Mouse (Mus musculus) v-Abl transformed pro-B cells (cell line): ENCODE results near the gene Gm36210.
"Not testable (repeated sequence)": the region's sequence is repeated elsewhere in the genome, so short reads cannot be mapped to it uniquely, and the experiment has no call there.

Experiments used
- in situ Hi-C, 2 experiments: fragments of 400-800 bp; cut with MboI; formaldehyde crosslinking; loops; one replicate each; pipeline ENCODE4 v1.15.1; 2025; ENCODE audit not compliant: unreplicated experiment in 2 of 2

Gm36210 gene

DNA sequence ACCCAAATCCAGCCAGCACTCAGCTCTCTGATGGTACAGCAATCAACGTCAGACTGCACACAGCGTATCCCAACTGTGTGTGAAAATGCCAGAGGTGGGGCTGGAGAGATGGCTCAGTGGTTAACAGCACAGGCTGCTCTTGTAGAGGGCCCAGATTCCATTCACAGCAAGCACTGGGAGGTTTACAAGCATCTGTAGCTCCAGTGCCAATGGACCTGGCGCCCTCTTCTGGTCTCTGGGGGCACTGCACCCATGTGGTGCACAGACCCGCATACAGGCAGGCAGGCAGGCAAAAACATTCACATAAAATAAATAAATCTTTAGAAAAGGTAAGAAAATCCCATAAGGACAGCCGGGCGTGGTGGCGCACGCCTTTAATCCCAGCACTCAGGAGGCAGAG lies 5.1 kb downstream of the Gm36210 start:
- in situ Hi-C loops: no loop called here

DNA sequence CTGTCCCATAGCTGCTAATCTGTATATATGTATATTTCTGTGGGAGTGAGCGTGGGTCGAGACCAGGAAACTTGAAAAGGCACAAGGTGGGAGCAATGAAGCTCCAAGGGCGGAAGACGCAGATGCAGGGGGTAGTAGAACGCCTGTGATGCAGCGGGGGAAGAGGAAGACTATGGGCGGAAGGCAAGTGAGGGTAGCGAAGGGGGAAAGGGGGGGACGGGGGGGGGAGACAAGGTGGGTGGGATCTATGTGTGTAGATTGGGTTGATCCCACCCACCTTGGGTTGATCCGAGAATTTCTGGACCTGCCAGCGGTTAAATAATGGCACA lies 5.8 kb downstream of the Gm36210 start:
- in situ Hi-C loops: no loop called here

DNA sequence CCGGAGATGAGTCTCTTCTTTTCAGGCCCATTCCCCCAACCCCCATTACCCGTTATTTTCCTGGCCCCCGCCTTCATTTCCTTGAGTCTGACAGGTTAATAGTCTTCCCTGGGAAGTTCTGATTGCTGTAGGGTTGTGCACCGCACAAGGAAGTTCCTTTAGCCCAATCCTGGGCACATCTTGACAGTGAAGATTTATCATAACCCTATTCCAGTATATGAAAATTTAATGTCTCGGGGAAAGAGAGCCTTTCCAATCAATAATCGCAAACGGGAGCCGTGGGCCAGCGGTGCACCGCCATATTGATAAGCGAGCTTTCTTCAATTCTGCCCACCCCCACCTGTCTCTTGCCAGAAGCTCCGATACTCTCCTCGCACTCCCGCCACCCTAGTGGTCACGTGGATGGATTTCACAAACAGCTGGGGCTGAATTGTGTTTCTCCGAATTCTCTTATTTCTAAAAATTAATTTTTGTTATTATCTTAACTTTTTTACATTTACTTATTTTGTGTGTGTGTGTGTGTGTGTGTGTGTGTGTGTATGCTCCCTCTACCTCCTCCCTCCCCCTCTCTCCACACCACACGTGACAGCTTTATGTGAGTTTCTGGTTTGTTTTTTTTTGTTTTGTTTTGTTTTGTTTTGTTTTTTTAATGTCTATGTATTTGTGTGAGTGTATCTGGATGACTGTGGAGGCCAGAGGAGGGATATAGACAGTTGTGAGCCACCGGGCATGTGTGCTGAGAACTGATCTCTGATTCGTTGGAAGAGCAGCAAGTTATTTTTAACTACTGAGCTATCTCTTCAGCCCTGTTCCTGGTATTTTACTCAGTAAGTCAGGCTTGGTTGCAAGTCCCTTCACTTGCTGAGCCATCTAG lies 6.4 kb downstream of the Gm36210 start:
- in situ Hi-C loops: no loop called here

DNA sequence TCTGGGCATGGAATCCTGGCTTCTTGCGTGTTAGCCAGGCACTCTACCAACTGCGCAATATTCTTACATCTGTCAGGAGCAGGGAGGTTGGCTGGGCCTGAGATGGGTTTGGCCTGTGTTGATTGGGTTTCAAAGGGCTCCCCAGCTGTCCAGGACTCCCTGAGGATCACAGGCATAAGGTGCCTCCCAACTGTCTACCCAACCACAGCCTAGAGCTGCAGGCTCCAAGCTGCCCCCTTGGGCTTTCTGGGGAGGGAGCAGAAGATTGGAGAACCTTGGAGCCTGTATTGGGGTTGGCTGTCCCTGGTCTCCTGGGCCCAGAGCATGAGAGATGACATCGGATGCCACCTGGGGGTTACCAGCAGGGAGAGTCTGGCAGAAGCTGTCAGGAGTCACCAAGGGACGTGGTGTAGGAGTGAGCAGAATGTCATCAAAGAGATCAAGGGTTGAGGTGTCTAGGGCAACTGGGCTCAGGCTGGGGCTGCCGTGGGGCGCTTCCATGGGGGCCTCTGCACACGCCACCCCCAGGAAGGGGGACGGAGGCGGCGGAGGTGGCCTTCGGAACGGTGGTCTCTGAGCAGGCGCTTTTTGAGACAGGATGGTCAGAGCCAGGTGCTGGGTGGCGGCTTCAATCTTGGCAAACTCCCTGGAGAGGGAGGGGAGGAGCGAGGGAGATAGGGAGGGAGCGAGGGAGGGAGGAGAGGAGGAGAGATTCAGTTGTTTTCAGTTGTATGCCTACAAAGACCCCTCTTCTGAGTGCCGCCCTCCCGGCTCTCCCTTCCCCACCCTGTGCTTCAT lies 7.3 kb downstream of the Gm36210 start:
- in situ Hi-C loops: no loop called here

DNA sequence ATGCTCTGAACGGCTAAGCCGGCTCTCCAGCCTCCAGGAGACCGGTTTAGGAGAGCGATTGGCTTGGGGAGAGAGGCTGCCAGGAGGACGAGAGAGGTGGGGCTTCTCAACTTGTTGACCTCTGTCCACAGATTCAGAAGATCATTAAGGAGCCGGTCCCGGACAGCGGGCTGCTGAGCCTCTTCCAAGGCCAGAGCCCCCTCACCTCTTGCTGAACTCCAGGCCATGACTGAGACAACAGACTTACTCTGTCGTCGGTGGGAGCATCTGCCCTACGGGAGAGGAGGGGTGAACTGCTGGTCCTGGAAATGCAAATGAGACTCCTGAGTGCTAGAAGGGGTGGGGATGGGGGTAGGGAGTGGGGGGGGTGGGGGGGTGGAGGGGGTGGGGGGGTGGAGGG lies 11.1 kb downstream of the Gm36210 start:
- in situ Hi-C loops: no loop called here

DNA sequence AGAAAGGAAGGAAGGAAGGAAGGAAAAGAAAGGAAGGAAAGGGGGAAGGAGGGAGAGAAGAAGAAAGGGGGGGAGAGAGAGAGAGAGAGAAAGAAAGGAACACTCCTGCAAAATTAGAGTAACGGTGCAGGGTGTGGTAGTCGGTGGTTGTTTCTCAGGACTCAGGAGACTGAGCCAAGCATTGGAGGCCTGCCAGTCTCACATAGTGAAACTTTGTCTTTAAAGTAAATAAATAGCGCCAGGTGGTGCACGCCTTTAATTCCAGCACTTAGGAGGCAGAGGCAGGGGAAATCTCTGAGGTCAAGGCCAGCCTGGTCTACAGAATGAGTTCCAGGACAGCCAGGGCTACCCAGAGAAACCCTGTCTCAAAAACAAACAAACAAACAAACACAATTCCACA lies 19.6 kb downstream of the Gm36210 start:
- in situ Hi-C loops: no loop called here

DNA sequence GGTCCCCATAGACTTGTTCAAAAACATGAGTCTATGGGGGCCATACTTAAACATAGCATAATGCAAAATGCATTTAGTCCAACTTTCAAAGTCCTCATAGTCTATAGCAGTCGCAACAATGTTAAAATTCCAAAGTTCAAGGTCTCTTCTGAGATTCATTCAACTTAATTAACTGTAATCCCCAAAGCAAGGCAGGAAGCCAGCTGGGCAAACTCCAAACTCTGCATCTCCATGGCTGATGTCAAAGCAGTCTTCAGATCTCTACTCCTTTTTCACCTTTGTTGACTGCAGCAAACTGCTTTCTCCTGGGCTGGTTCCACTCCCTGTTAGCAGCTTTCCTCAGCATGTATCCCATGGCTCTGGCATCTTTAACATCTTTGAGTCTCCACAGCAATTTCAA lies 27.3 kb downstream of the Gm36210 start:
- in situ Hi-C loops: not testable (repeated sequence)

DNA sequence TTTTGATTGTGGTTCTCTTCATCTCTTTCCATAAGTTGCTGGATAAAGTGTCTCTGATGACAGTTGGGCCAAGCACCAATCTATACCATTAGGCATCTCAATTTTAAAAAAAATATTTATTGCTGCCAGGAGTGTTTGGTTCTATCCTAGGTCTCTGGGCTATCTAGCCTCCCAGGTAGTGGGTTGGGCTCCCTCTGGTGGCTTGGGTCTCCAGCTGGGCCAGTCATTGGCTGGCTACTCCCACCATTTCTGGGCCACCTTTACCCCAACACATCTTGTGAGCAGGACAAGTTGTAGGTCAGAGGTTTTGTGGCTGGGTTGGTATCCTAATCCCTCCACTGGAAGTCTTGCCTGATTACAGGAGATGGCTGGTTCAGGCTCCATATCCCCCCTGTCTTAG lies 28.1 kb downstream of the Gm36210 start:
- in situ Hi-C loops: no loop called here

DNA sequence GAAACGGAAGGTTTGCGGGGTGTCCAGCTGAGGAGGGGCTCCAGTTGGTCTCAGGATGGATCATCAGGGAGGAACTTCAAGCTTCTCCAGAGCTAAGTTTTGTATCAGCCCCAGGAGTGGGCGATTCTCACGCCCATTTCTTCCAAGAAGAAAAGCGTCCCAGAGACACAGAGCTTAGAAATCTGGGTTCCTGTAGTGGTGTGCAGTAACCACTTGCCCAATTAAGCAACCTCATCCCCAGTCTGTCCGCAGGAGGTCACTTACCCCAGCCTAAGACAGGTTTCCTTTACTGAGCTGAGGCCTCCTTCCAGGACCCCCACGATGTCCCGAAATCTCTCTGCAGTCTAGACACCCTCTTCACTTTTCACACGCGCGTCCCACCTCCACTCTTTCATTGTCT lies 29.1 kb downstream of the Gm36210 start:
- in situ Hi-C loops: no loop called here

DNA sequence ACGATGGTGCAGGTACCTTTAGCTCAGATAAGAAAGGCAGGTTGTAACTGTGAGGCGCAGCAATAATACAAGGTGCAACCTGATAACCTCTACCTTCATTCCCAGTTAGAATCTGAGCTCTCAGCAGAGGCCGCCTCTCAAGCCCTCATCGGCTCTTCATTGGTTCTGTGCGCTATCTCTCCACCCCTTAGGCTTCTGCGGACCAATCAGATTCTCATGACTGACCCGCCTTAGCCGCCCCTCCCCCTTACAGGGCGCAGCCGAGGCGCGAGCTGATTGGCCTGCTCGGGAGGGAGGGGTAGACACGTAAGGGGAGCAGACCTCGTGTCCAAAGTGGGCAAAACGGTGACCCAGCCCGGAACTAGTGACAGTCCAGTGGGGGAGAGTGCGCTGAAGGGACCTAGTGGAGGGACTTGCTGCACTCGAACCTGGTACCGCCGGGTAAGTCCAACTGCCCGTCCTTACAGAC lies 29.5 kb downstream of the Gm36210 start, which contains the start of gene Isoc2a:
Gene Isoc2a, plus strand, starts transcription at position 401 of the 469 bp plus-strand sequence.
- in situ Hi-C loops: no loop called here

DNA sequence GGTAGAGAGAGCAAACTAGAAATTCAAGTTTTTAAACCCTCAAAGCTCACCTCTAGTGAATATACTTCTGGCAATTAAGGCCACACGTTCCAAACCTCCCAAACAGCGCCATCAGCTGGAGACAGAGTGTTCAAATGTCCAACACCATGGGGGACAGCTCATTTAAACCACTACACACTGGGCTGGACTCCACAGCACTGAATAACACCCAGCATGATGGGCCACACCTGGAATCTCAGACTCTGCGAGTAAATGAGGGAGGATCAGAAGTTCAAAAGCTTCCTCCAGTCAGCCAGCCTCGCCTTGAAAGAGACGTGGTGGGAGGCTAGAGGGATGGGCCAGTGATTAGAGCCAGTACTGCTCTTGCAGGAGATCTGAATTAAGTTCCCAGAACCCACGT lies 36.2 kb downstream of the Gm36210 start, which contains the start of gene Isoc2b:
Gene Isoc2b, minus strand, starts transcription at position 126 of the 400 bp plus-strand sequence.
- in situ Hi-C loops: no loop called here

DNA sequence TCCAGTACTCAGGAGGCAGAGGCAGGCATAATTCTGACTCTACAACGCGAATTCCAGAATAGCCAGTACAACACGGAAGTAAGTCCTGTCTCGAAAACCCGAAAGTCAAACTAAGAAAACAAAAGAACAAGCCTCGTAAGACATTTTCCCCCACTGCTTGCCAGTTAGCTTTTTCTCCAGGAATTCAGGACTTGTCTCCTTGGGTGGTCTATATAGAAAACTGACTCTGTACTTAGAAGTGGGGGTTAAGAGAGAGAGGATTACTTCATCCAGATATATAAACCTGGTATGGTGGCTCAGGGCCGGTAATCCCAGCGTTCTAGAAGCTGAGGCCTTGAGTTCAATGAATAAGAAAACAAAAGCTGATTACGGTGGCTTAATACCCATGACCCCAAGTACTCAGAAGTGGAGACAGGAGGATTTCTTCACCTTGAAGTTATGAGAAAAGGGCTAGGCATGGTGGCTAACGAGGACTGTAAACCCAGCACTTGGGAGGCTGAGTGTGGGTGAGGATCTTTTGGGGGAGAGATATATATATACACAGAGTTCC lies 39.6 kb downstream of the Gm36210 start:
- in situ Hi-C loops: loop anchor here (5.0 to 10.0 kb wide), 2 partner anchors 54 to 312 kb away; partner anchors contain the start of gene Ube2s (in 1 of the 2)

DNA sequence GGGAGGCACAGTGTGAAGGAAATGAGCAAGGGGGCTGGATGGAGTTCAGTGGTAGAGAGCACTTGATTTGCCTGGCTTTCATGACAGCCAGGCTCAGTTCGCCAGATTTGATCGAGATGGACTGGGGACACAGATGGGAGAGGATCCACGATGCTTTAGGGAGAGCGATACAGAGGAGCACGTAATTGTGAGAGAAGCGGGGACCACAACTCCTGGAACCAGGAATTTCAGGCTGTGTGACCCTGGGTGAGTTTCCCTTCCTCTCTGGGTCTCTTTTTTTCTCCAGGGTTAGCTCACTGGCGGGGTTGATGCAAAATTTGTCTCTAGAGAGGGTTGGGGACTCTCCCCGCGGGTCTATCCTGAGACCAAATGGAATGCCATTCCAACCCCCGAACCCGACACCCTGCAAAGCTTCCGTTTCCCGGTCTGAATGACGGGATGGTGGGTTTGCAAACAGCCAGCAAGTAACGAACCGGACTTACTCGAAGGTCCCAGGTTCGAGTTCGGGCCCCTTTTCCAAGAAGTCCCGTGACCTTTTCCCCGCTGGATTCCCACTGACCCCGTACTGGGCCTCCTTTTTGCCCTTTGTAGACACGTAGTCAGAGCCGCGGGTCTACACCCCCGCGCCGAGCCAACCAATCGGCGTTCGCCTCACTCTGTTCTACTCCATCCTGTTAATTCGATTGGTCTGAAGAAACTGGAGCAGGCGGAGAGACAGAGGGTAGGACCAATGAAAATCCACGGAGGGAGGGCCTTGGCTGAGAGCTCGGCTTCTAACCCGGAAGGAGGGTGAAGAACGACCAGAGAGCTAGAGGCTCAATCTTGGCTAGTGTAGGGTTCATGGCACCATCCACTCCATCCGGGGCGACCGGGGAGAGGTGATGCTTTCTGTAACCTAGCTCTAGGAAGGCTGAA lies 40.5 kb downstream of the Gm36210 start:
- in situ Hi-C loops: loop anchor here (5.0 to 10.0 kb wide), 2 partner anchors 54 to 311 kb away; partner anchors contain the start of gene Ube2s (in 1 of the 2)

DNA sequence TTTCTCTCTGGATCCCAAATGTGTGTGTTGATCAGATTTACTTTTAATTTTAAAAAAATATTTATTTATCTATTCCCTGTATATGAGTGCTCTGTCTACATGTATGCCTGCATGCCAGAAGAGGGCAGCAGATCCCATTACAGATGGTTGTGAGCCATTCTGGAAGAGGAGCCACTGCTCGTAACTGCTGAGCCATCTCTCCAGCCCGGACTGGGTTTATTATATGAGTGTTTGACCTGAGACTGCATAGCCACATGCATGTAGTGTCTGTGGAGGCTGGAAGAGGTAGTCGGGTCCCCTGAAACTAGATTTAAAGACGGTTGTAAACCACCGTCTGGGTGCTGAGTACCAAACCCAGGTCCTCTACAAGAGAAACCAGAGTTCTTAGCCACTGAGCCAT lies 41.2 kb downstream of the Gm36210 start:
- in situ Hi-C loops: loop anchor here (5.0 to 10.0 kb wide), 2 partner anchors 53 to 310 kb away; partner anchors contain the start of gene Ube2s (in 1 of the 2)

DNA sequence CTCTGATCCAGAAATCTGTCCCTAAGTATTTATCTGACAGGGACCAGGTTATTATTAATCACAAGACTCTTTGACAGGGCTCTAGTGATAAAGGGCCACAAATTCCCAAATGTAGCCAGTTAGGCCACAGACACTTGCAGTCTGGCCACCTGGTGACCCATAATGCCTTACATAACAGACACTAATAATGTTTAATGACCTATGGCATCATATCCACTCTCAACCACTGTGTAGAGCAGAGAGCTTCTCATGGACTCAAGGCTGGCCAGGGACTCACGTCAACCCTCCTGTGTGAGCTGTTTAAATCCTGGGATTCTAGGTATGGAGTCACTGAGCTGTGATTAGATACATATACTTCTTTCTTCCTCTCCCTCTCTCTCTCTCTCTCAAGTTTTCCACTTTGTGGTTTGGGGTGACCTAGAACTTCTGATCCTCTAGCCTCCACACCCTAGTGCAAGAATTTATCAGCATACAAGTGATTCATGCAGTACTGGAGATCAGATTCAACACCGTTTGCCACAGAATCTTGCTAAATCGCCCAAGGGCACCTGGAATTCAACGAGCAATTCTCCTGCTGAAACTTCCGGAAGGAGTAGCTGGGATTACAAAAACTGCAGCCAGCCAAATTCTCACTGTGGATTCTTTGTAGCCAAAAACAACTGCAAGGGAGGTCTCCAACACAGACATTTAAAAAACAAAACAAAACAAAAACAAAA lies 42.0 kb downstream of the Gm36210 start:
- in situ Hi-C loops: loop anchor here in 1 of 2 experiments (5.0 to 10.0 kb wide), 2 partner anchors 78 to 309 kb away; no protein-coding TSS in a partner anchor

DNA sequence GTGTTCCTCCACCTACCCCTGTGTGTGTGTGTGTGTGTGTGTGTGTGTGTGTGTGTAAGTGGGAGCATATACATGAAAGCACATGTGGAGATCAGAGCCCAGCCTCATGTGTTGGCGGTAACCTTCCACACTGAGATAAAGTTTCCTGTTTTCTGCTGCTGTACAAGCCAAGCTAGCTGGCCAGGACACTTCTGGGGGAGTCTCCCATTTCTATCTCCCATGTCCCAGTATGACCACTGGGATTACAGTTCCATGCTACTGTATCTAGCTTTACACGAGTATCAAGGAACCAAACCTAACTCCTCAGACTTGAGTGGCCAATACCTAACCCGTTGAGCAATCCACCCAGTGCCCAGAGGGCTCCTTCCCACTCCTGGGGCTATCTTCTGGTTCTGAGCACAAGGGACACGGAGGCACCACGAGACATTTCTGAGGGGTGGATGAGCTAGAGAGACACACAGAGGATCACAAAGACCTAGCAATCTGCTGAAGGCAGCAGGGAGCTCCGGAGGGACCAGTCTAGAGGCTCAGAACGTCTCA lies 42.7 kb downstream of the Gm36210 start:
- in situ Hi-C loops: loop anchor here in 1 of 2 experiments (5.0 to 10.0 kb wide), 2 partner anchors 79 to 309 kb away; no protein-coding TSS in a partner anchor

DNA sequence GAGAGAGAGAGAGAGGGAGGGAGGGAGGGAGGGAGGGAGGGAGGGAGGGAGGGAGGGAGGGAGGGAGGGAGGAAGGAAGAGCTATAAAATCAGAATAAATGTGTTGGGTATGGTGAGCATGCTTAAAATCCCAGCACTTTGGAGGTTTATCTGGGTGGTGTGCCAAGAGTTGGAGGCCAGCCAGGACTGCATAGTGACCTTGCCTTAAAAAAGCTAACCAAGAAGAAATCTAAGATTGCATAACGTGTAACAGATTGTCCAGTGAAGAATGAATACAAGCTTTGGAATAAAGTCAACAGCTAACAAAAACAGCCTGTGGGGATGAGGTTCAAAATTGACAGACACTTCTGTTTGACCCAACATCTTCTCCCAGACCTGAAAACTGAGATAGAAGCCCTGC lies 43.3 kb downstream of the Gm36210 start:
- in situ Hi-C loops: loop anchor here in 1 of 2 experiments (5.0 to 10.0 kb wide), 2 partner anchors 79 to 308 kb away; no protein-coding TSS in a partner anchor

DNA sequence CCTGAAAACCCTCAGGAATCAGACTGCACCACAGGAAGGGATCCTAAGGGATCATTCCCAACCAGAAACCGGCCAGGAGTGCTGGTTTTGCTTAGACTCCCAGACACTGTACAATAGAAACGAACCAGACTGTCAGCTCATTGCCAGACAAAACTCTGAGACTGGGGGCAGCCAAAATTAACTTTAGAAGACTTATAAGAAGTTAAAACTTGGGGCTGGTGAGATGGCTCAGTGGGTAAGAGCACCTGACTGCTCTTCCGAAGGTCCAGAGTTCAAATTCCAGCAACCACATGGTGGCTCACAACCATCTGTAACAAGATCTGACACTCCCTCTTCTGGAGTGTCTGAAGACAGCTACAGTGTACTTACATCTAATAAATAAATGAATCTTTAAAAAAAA lies 45.4 kb downstream of the Gm36210 start:
- in situ Hi-C loops: loop anchor here in 1 of 2 experiments (5.0 to 10.0 kb wide), 2 partner anchors 81 to 306 kb away; no protein-coding TSS in a partner anchor
